Mouse (Mus musculus) 3T3-L1 (cell line): ENCODE results near the gene Wdhd1.
"Not testable (repeated sequence)": the region's sequence is repeated elsewhere in the genome, so short reads cannot be mapped to it uniquely, and the experiment has no call there.

ENCODE experiments used
- DNase-seq: peaks from one replicate; pipeline ENCODE4 v3.0.0-alpha.2; 2015; ENCODE audit warnings: low read depth, low spot score

Wdhd1 gene

GRCm38 (mm10) chr14:47276637-47277393, at the start of gene Wdhd1, which contains the start of gene Socs4:
Wdhd1 (minus strand) TSS chr14:47276857.
Socs4 (plus strand) TSS chr14:47276931.
- DNase-seq = peak; percentile 84

GRCm38 (mm10) chr14:47325965-47326761, 49.5 kb upstream of the Wdhd1 start:
- DNase-seq = peak; percentile 11

- DNase-seq = not testable (repeated sequence)
Measured at GRCm38 (mm10) chr14:47321581-47321980, 44.9 kb upstream of the Wdhd1 start.

GRCm38 (mm10) chr14:47319362-47319761, 42.7 kb upstream of the Wdhd1 start:
- DNase-seq = no peak

- DNase-seq = no peak
Measured at GRCm38 (mm10) chr14:47310342-47311181, 33.9 kb upstream of the Wdhd1 start.

- no peak for DNase-seq
Measured at GRCm38 (mm10) chr14:47309061-47309460, 32.4 kb upstream of the Wdhd1 start.

GRCm38 (mm10) chr14:47307669-47308068, 31.0 kb upstream of the Wdhd1 start:
- DNase-seq = no peak

- DNase-seq = no peak
Measured at GRCm38 (mm10) chr14:47305933-47306332, 29.3 kb upstream of the Wdhd1 start.

GRCm38 (mm10) chr14:47304814-47305405, 28.3 kb upstream of the Wdhd1 start:
- no peak for DNase-seq

- DNase-seq = no peak
Measured at GRCm38 (mm10) chr14:47302885-47303680, 26.4 kb upstream of the Wdhd1 start.

GRCm38 (mm10) chr14:47298819-47299261, 22.2 kb upstream of the Wdhd1 start:
- peak; percentile 47 for DNase-seq

GRCm38 (mm10) chr14:47298408-47298792, 21.7 kb upstream of the Wdhd1 start:
- peak; percentile 9 for DNase-seq

GRCm38 (mm10) chr14:47297785-47298407, 21.2 kb upstream of the Wdhd1 start, which contains the start of gene Mapk1ip1l:
Mapk1ip1l (plus strand) TSS chr14:47298266.
- peak; percentile 76 for DNase-seq

GRCm38 (mm10) chr14:47296232-47296631, 19.6 kb upstream of the Wdhd1 start:
- no peak for DNase-seq

- DNase-seq = no peak
Measured at GRCm38 (mm10) chr14:47294136-47294535, 17.5 kb upstream of the Wdhd1 start.

GRCm38 (mm10) chr14:47291772-47292171, 15.1 kb upstream of the Wdhd1 start:
- no peak for DNase-seq

- DNase-seq = no peak
Measured at GRCm38 (mm10) chr14:47287021-47287420, 10.4 kb upstream of the Wdhd1 start.

- no peak for DNase-seq
Measured at GRCm38 (mm10) chr14:47286215-47286614, 9.6 kb upstream of the Wdhd1 start.

- DNase-seq = no peak
Measured at GRCm38 (mm10) chr14:47285271-47285670, 8.6 kb upstream of the Wdhd1 start.

- no peak for DNase-seq
Measured at GRCm38 (mm10) chr14:47283568-47283967, 6.9 kb upstream of the Wdhd1 start.
